Mouse (Mus musculus): Measurements from ENCODE around the gene Csnk1d. TPM values are rescaled to one million over a fixed set of nuclear protein-coding genes. Genes with fewer than 3 reads are reported as not detected.

Gene Csnk1d
- total RNA-seq, 4 experiments from 2014 or later: 50.9 to 64.8 (median 53.1) TPM

- DNase-seq (ENCODE audit: low spot score in 2 of 2): no peak
These were observed 77.3 kb downstream of the Csnk1d start for GRCm38 (mm10) chr11:120913796-120914195.

Other genes starting within 250 kb of the Csnk1d start
- 10 to 100 TPM; 14.8 to 40.9 (median 19.1) TPM for gene Hmga1b, start 228.5 kb downstream of the Csnk1d start, total RNA-seq (2022)
- 10 to 100 TPM; 10.8 to 13.6 (median 13.1) TPM for gene Rfng, start 207.1 kb downstream of the Csnk1d start, total RNA-seq (2022)
- 10 to 100 TPM; 65.4 to 71.6 (median 69.3) TPM for gene Gps1, start 207.1 kb downstream of the Csnk1d start, total RNA-seq (2022)
- gene Dus1l, start 194.9 kb downstream of the Csnk1d start, total RNA-seq (2022): 10 to 100 TPM; 29.0 to 36.8 (median 35.0) TPM
- 10 to 100 TPM in 2 of 4 experiments, 1 to 10 TPM in 2; 8.4 to 12.2 (median 9.4) TPM for gene Fasn, start 166.8 kb downstream of the Csnk1d start, total RNA-seq (2022)
- gene Ccdc57, start 58.5 kb downstream of the Csnk1d start, total RNA-seq (2022): 1 to 10 TPM; 2.3 to 5.4 (median 3.6) TPM
- gene Slc16a3, start 42.9 kb downstream of the Csnk1d start, total RNA-seq (2022): 100 to 1,000 TPM; 268 to 367 (median 304) TPM
- gene Cd7, start 48.1 kb upstream of the Csnk1d start, total RNA-seq (2022): not detected
- gene Sectm1b, start 72.2 kb upstream of the Csnk1d start, total RNA-seq (2022): not detected
- gene Sectm1a, start 89.9 kb upstream of the Csnk1d start, total RNA-seq (2022): not detected
- gene Tex19.2, start 127.3 kb upstream of the Csnk1d start, total RNA-seq (2022): not detected
- not detected for gene Tex19.1, start 154.8 kb upstream of the Csnk1d start, total RNA-seq (2022)
- gene Uts2r, start 168.9 kb upstream of the Csnk1d start, total RNA-seq (2022): 1 to 10 TPM; 1.1 to 1.5 (median 1.3) TPM
- gene Hexdc, start 213.1 kb upstream of the Csnk1d start, total RNA-seq (2022): 1 to 10 TPM; 7.2 to 9.4 (median 8.7) TPM
- 10 to 100 TPM; 10.2 to 13.4 (median 10.9) TPM for gene Ogfod3, start 213.4 kb upstream of the Csnk1d start, total RNA-seq (2022)
- 1 to 10 TPM; 2.8 to 3.8 (median 3.6) TPM for gene Cybc1, start 238.0 kb upstream of the Csnk1d start, total RNA-seq (2022)
- 100 to 1,000 TPM in 3 of 4 experiments, 10 to 100 TPM in 1; 92.0 to 138 (median 119) TPM for gene Narf, start 245.9 kb upstream of the Csnk1d start, total RNA-seq (2022)

Data from gastrocnemius, adult 8-10 months (tissue).